Mouse (Mus musculus): ENCODE data around the gene Zglp1.
"Not testable (repeated sequence)": the region's sequence is repeated elsewhere in the genome, so short reads cannot be mapped to it uniquely, and the experiment has no call there.

The Zglp1 gene

GRCm38 (mm10) chr9:21072641-21073040 lies 5.7 kb upstream of the Zglp1 start:
- no peak for DNase-seq (ENCODE audit: low spot score)

GRCm38 (mm10) chr9:21062928-21063327 lies 4.0 kb downstream of the Zglp1 start:
- no peak for DNase-seq (ENCODE audit: low spot score)

GRCm38 (mm10) chr9:21051578-21051977 lies 15.3 kb downstream of the Zglp1 start:
- DNase-seq (ENCODE audit: low spot score): no peak

GRCm38 (mm10) chr9:21045235-21045634 lies 21.7 kb downstream of the Zglp1 start:
- DNase-seq (ENCODE audit: low spot score): no peak

- not testable (repeated sequence) for DNase-seq (ENCODE audit: low spot score)
Observed at GRCm38 (mm10) chr9:21044785-21045184, 22.1 kb downstream of the Zglp1 start.

GRCm38 (mm10) chr9:21043563-21043962 lies 23.3 kb downstream of the Zglp1 start:
- DNase-seq (ENCODE audit: low spot score): no peak

- DNase-seq (ENCODE audit: low spot score): no peak
Observed at GRCm38 (mm10) chr9:21041308-21041707, 25.6 kb downstream of the Zglp1 start.

GRCm38 (mm10) chr9:21039779-21040178 lies 27.1 kb downstream of the Zglp1 start:
- no peak for DNase-seq (ENCODE audit: low spot score)

GRCm38 (mm10) chr9:21037481-21037891 lies 29.4 kb downstream of the Zglp1 start:
- DNase-seq (ENCODE audit: low spot score): no peak

- no peak for DNase-seq (ENCODE audit: low spot score)
Observed at GRCm38 (mm10) chr9:21036666-21037065, 30.2 kb downstream of the Zglp1 start.

GRCm38 (mm10) chr9:21036161-21036560 lies 30.7 kb downstream of the Zglp1 start:
- no peak for DNase-seq (ENCODE audit: low spot score)

- no peak for DNase-seq (ENCODE audit: low spot score)
Observed at GRCm38 (mm10) chr9:21035586-21035985, 31.3 kb downstream of the Zglp1 start.

- DNase-seq (ENCODE audit: low spot score): no peak
Observed at GRCm38 (mm10) chr9:21034481-21035085, 32.3 kb downstream of the Zglp1 start.

GRCm38 (mm10) chr9:21033136-21033535 lies 33.8 kb downstream of the Zglp1 start:
- DNase-seq (ENCODE audit: low spot score): no peak

GRCm38 (mm10) chr9:21032491-21032890 lies 34.4 kb downstream of the Zglp1 start:
- no peak for DNase-seq (ENCODE audit: low spot score)

- no peak for DNase-seq (ENCODE audit: low spot score)
Observed at GRCm38 (mm10) chr9:21031896-21032351, 35.0 kb downstream of the Zglp1 start, which contains the start of gene Icam5. Icam5 (plus strand) TSS chr9:21032073.

GRCm38 (mm10) chr9:21031251-21031895 lies 35.5 kb downstream of the Zglp1 start:
- DNase-seq (ENCODE audit: low spot score): no peak

GRCm38 (mm10) chr9:21030781-21031250 lies 36.1 kb downstream of the Zglp1 start:
- peak; percentile 69 for DNase-seq (ENCODE audit: low spot score)

- DNase-seq (ENCODE audit: low spot score): no peak
Observed at GRCm38 (mm10) chr9:21030055-21030600, 36.8 kb downstream of the Zglp1 start.

- peak; percentile 75 for DNase-seq (ENCODE audit: low spot score)
Observed at GRCm38 (mm10) chr9:21029291-21030054, 37.4 kb downstream of the Zglp1 start, which contains the start of gene Icam4. Icam4 (plus strand) TSS chr9:21029373.

- DNase-seq (ENCODE audit: low spot score): no peak
Observed at GRCm38 (mm10) chr9:21028560-21029110, 38.3 kb downstream of the Zglp1 start.

- DNase-seq (ENCODE audit: low spot score): no peak
Observed at GRCm38 (mm10) chr9:21027774-21028290, 39.1 kb downstream of the Zglp1 start.
